Mouse (Mus musculus) G1E (cell line): Measurements from ENCODE around the gene Trim26.

ENCODE experiments used
- CTCF ChIP-seq: IDR thresholded peaks from 2 replicates; pipeline ENCODE4 v1.5.1; 2012; ENCODE audit warnings: low read depth, low read length, inconsistent platforms, mixed read lengths
- POLR2AphosphoS5 ChIP-seq: IDR thresholded peaks from 2 replicates; pipeline ENCODE4 v1.6.1; 2012; ENCODE audit warnings: low read depth, low read length, inconsistent platforms; ENCODE audit not compliant: insufficient replicate concordance
- TAL1 ChIP-seq: conservative IDR thresholded peaks from 2 replicates; pipeline ENCODE4 v1.6.1; 2012; ENCODE audit warnings: low read depth, low read length, inconsistent platforms, mixed read lengths

DNA sequence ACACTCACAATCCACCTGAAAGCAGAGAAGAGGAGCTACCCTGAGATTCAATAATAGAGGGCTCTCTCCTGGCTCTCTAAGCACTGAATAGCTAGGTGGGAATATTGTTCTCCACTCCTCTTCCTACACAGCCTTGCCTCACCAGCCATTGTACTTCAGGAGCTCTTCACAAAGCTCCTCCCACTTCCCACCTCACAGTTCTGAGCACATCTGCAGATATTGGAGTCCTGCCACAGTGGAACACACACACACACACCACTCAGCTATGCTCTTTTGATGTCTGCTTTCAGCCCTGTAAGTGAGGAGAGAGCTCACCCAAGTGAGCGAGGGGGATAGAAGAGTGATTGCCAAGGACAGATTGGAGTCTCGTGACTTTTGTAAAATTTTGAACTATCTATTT lies 46.4 kb downstream of the Trim26 start:
- TF ChIP-seq CTCF (no peak), POLR2AphosphoS5 (no peak), TAL1 (no peak)
